Mouse (Mus musculus): Measurements from ENCODE around the gene Lgals3bp.

DNA sequence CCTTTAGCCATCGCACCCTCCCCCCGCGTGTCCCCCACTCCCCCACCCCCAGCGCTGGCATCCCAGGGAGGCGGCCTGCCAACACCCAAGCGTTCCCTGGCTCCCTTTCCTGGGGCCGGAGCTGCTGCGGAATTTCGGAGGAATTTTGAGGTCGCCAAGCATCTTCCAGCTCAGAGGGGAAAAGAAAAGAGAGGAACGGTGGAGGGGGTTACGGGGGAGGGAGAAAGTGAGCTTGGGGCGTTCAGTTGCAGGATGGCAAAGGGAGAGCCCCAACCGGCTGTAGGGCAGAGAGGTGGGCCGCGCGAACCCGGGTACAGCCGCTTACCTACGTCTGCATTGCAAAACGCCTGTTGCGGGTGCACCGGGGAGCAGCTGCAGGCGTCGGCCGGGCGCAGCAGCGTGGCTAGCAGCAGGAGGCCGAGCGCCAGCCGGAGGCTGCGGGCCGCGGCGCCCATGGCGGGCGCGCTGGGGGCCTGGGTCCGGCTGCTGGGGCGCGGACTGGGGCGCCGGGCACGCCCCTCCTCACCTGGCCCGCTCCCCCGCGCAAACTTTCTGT, 47.2 kb downstream of the Lgals3bp start:
- no peak for TF ChIP-seq CHD2 (IDR thresholded peaks at IDR 0.05; ENCODE audit: low read length)
- TF ChIP-seq USF2 (IDR thresholded peaks at IDR 0.05; ENCODE audit: borderline replicate concordance in 1 of 2, insufficient read depth in 1 of 2, low read depth in 1 of 2, low read length in 2 of 2): no peak
- no peak for TF ChIP-seq RAD21 (IDR thresholded peaks at IDR 0.05; ENCODE audit: low read depth, low read length)
- TF ChIP-seq TBP (IDR thresholded peaks at IDR 0.05; ENCODE audit: low read depth, low read length): no peak
- no peak for TF ChIP-seq CTCF (IDR thresholded peaks at IDR 0.05 in 2 of 3, conservative IDR thresholded peaks at IDR 0.05 in 1 of 3; ENCODE audit: control insufficient read depth in 1 of 3, insufficient read depth in 1 of 3, low read depth in 2 of 3, low read length in 3 of 3, poor library complexity in 1 of 3, severe bottlenecking in 1 of 3)
- no peak for TF ChIP-seq NELFE (IDR thresholded peaks at IDR 0.05; ENCODE audit: low read depth, low read length)
- TF ChIP-seq E2F4 (IDR thresholded peaks at IDR 0.05; ENCODE audit: borderline replicate concordance, low read depth, low read length): no peak
- no peak for TF ChIP-seq POLR2A (IDR thresholded peaks at IDR 0.05; ENCODE audit: control insufficient read depth in 1 of 2, insufficient read depth in 1 of 2, low read depth in 1 of 2, low read length in 2 of 2, poor library complexity in 1 of 2)
- TF ChIP-seq POLR2AphosphoS2 (IDR thresholded peaks at IDR 0.05; ENCODE audit: low read length): no peak
- no peak for TF ChIP-seq BHLHE40 (IDR thresholded peaks at IDR 0.05; ENCODE audit: borderline replicate concordance, low read depth, low read length)

Measured in MEL (cell line).